Mouse (Mus musculus) forebrain, embryonic 16.5 days (tissue): Measurements from ENCODE around the gene Gm16867. TPM values are rescaled to one million over a fixed set of nuclear protein-coding genes. Genes with fewer than 3 reads are reported as not detected.
"Not testable (repeated sequence)": the region's sequence is repeated elsewhere in the genome, so short reads cannot be mapped to it uniquely, and the experiment has no call there.

ENCODE experiments used
- ATAC-seq: fragments of 200-750 bp; cut with Nextera tagmentation; 2 replicates; pipeline ENCODE4 v1.8.0; 2017; ENCODE audit warnings: mild to moderate bottlenecking, moderate library complexity
- H3K27ac ChIP-seq: fragments of 300-500 bp; sonication (generic); 2 replicates; pipeline ENCODE4 v1.5.1; 2014; ENCODE audit warnings: low read length, control low read depth
- H3K27me3 ChIP-seq: fragments of 300-500 bp; sonication (generic); replicated peaks from 2 replicates; pipeline ENCODE4 v1.6.1; 2014; ENCODE audit warnings: low read length; ENCODE audit not compliant: control insufficient read depth, insufficient read depth
- H3K36me3 ChIP-seq: fragments of 300-500 bp; sonication (generic); 2 replicates; pipeline ENCODE4 v1.6.1; 2014; ENCODE audit not compliant: control insufficient read depth, insufficient read depth
- H3K4me1 ChIP-seq: fragments of 300-500 bp; sonication (generic); replicated peaks from 2 replicates; pipeline ENCODE4 v1.6.1; 2014; ENCODE audit warnings: low read length; ENCODE audit not compliant: control insufficient read depth, insufficient read depth
- H3K4me2 ChIP-seq: fragments of 300-500 bp; sonication (generic); 2 replicates; pipeline ENCODE4 v1.6.1; 2014; ENCODE audit warnings: mild to moderate bottlenecking, low read length, control low read depth
- H3K4me3 ChIP-seq: fragments of 300-500 bp; sonication (generic); replicated peaks from 2 replicates; pipeline ENCODE4 v1.5.1; 2014; ENCODE audit warnings: mild to moderate bottlenecking, low read length, control low read depth
- H3K9ac ChIP-seq: fragments of 300-500 bp; sonication (generic); replicated peaks from 2 replicates; pipeline ENCODE4 v1.6.1; 2014; ENCODE audit warnings: low read depth, low read length, control low read depth
- H3K9me3 ChIP-seq: fragments of 300-500 bp; sonication (generic); 2 replicates; pipeline ENCODE4 v1.6.1; 2016; ENCODE audit warnings: low read length; ENCODE audit not compliant: control insufficient read depth
- WGBS: fragments of 180-500 bp; shearing (Covaris S2); extraction: QIAGEN DNeasy Blood & Tissue Kit; methylation state at CpG from one replicate; pipeline ENCODE4 v1.1.7; 2014; 5-methylcytosine and 5-hydroxymethylcytosine counted together
- polyA plus RNA-seq: library from polyadenylated mRNA; unstranded; fragments of >200 nt; fragmentation: Nextera tagmentation; extraction: Ambion mirVana; gene quantifications from 2 replicates; pipeline ENCODE4 v1.2.1, GENCODE M21; 2015

The Gm16867 gene
- polyA plus RNA-seq, 1 experiment from 2014 or later = 0.09 TPM

GRCm38 (mm10) chr14:69440955-69441354, 62.2 kb downstream of the Gm16867 start:
- H3K4me2 ChIP-seq, H3K27me3 ChIP-seq, H3K9ac ChIP-seq, H3K27ac ChIP-seq, H3K36me3 ChIP-seq, H3K4me3 ChIP-seq, H3K4me1 ChIP-seq, H3K9me3 ChIP-seq, ATAC-seq: not testable (repeated sequence)
- WGBS = no CpG with 5 or more reads among the region's 7 CpGs

- not testable (repeated sequence) for H3K4me1 ChIP-seq, H3K9ac ChIP-seq, ATAC-seq, H3K27ac ChIP-seq, H3K9me3 ChIP-seq, H3K4me3 ChIP-seq, H3K4me2 ChIP-seq, H3K36me3 ChIP-seq, H3K27me3 ChIP-seq
- WGBS = no CpG with 5 or more reads among the region's 7 CpGs
Observed at GRCm38 (mm10) chr14:69438678-69439214, 64.4 kb downstream of the Gm16867 start.

- WGBS = no CpG with 5 or more reads among the region's 7 CpGs
- not testable (repeated sequence) for H3K9ac ChIP-seq, ATAC-seq
Observed at GRCm38 (mm10) chr14:69421003-69421402, 82.2 kb downstream of the Gm16867 start.

GRCm38 (mm10) chr14:69417545-69417944, 85.6 kb downstream of the Gm16867 start:
- not testable (repeated sequence) for H3K4me2 ChIP-seq, H3K4me3 ChIP-seq, H3K9me3 ChIP-seq, H3K4me1 ChIP-seq, H3K27ac ChIP-seq, H3K27me3 ChIP-seq, H3K9ac ChIP-seq, H3K36me3 ChIP-seq, ATAC-seq
- no CpG with 5 or more reads among the region's 7 CpGs for WGBS

More at GRCm38 (mm10) chr14:69421003-69421402, 82.2 kb downstream of the Gm16867 start:
- not testable (repeated sequence) for H3K4me2 ChIP-seq, H3K36me3 ChIP-seq, H3K27ac ChIP-seq, H3K27me3 ChIP-seq, H3K4me3 ChIP-seq, H3K4me1 ChIP-seq, H3K9me3 ChIP-seq

Other genes starting within 250 kb of the Gm16867 start
- not detected in 2 replicates for gene Synb, start 209.1 kb downstream of the Gm16867 start, polyA plus RNA-seq
- gene Gm27179, start 9.2 kb upstream of the Gm16867 start, polyA plus RNA-seq = not detected in 2 replicates
- gene Entpd4b, start 52.1 kb upstream of the Gm16867 start, polyA plus RNA-seq = 9.9 and 11.6 TPM in 2 replicates